ENCODE assay signal across 22 mouse cellular contexts in the genomic region with DNA sequence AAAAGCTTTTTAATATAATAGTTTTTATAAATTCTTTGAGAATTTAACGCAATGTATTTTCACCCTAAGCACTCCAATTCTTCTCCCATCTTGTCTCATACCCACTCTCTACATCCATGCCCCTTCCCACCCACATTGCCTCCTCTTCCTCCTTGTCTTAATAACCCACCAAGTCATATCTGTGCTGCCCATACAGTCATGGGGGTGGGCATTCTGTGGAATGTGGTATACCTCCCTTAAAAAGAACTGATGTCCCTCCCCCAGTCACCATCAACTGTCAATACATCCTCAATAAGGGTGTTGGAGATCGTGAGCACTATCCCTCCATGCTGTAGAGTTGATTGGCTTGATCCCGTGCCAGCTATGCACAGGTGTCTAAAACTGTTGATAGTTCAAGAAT.
"Had no signal": no experiment of that assay in that cellular context is flagged by ENCODE, and none has a peak within 500 bp of the region (broad histone marks: within the 10 kb centered on the region; RNA-seq: fewer than 3 reads in every experiment).

No protein-coding gene starts in this region.

- H3K9ac ChIP-seq: kidney, embryonic 15.5 days; limb, embryonic 12.5 days; limb, embryonic 15.5 days; liver, embryonic 12.5 days; lung, embryonic 15.5 days; midbrain, embryonic 13.5 days; neural tube, embryonic 13.5 days had no signal

- H3K4me2 ChIP-seq: kidney, embryonic 15.5 days; limb, embryonic 12.5 days; limb, embryonic 15.5 days; liver, embryonic 12.5 days; lung, embryonic 15.5 days; midbrain, embryonic 13.5 days; neural tube, embryonic 13.5 days had no signal

- H3K27me3 ChIP-seq: kidney, embryonic 15.5 days; limb, embryonic 12.5 days; limb, embryonic 15.5 days; liver, embryonic 12.5 days; lung, embryonic 15.5 days; megakaryocyte, embryonic 14.5 days; midbrain, embryonic 13.5 days; neural tube, embryonic 13.5 days had no signal

- DNase-seq: kidney, adult 8-10 months; kidney, postnatal 10 days; kidney, postnatal 36 days; layer of hippocampus, postnatal 36 days; left cerebral cortex, postnatal 4 days; lung, adult 18-20 months; lung, postnatal 10 days; lung, postnatal 36 days; thymus, adult 18-20 months; thymus, postnatal 36 days had no signal

- ATAC-seq: liver, embryonic 12.5 days; midbrain, embryonic 13.5 days; midbrain, embryonic 16.5 days had no signal

- H3K27ac ChIP-seq: kidney, embryonic 15.5 days; left cerebral cortex, adult 2 months; limb, embryonic 12.5 days; limb, embryonic 15.5 days; liver, embryonic 12.5 days; lung, embryonic 15.5 days; midbrain, embryonic 10.5 days; midbrain, embryonic 13.5 days; neural tube, embryonic 13.5 days had no signal

- H3K4me3 ChIP-seq: kidney, embryonic 15.5 days; left cerebral cortex, adult 2 months; limb, embryonic 12.5 days; limb, embryonic 15.5 days; liver, embryonic 12.5 days; lung, embryonic 15.5 days; megakaryocyte, embryonic 14.5 days; midbrain, embryonic 10.5 days; midbrain, embryonic 13.5 days; myocyte; neural tube, embryonic 13.5 days had no signal

- H3K36me3 ChIP-seq: kidney, embryonic 15.5 days; limb, embryonic 12.5 days; limb, embryonic 15.5 days; liver, embryonic 12.5 days; lung, embryonic 15.5 days; midbrain, embryonic 10.5 days; midbrain, embryonic 13.5 days; neural tube, embryonic 13.5 days had no signal

- H3K4me1 ChIP-seq: kidney, embryonic 15.5 days; limb, embryonic 12.5 days; limb, embryonic 15.5 days; liver, embryonic 12.5 days; lung, embryonic 15.5 days; midbrain, embryonic 10.5 days; midbrain, embryonic 13.5 days; neural tube, embryonic 13.5 days had no signal

- H3K9me3 ChIP-seq: kidney, embryonic 15.5 days; limb, embryonic 12.5 days; limb, embryonic 15.5 days; liver, embryonic 12.5 days; lung, embryonic 15.5 days; megakaryocyte, embryonic 14.5 days; midbrain, embryonic 10.5 days; midbrain, embryonic 13.5 days; neural tube, embryonic 13.5 days had no signal
